Mouse (Mus musculus) testis, adult 2 months (tissue): ENCODE measurements around the gene Ryr3.

Source experiments
- CTCF ChIP-seq: fragments of 200-500 bp; IDR thresholded peaks from 2 replicates; pipeline ENCODE4 v1.5.1; 2012; ENCODE audit warnings: low read depth, mild to moderate bottlenecking, inconsistent platforms, low read length, moderate library complexity; ENCODE audit not compliant: control insufficient read depth, insufficient read depth, insufficient replicate concordance
- POLR2A ChIP-seq: fragments of 200-500 bp; IDR thresholded peaks from 2 replicates; pipeline ENCODE4 v1.6.1; 2012; ENCODE audit warnings: low read depth, mild to moderate bottlenecking, inconsistent platforms, low read length, moderate library complexity; ENCODE audit not compliant: control insufficient read depth

DNA sequence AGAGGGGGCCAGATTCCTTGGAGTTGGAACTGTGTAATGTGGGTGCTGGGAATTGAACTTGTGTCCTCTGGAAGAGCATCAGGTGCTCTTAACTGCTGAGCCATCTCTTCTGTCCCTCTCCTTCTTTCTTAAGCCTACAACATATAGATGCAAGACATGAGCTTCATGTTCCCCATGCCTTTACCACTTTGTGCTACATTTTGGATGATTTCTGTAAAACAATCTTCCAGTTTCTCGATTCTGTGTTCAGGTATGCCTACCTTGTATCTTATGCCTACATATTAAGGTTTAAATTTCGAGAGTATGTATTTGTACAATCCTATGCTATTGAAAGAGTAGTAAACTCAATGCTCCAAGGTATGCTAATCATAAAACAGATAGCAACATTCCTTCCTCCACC, 540.7 kb downstream of the Ryr3 start:
- TF ChIP-seq CTCF (no peak), POLR2A (no peak)
